Mouse (Mus musculus) T-helper 1 cell (primary cell): ENCODE measurements around the gene Hmbs.
"Not testable (repeated sequence)": the region's sequence is repeated elsewhere in the genome, so short reads cannot be mapped to it uniquely, and the experiment has no call there.

ENCODE experiments used
- in situ Hi-C: fragments of 300-600 bp; cut with MboI, MseI; formaldehyde crosslinking; loops from one replicate; pipeline ENCODE4 v1.15.1; 2025; ENCODE audit warnings: high pct_unique_total_duplicates

The Hmbs gene

DNA sequence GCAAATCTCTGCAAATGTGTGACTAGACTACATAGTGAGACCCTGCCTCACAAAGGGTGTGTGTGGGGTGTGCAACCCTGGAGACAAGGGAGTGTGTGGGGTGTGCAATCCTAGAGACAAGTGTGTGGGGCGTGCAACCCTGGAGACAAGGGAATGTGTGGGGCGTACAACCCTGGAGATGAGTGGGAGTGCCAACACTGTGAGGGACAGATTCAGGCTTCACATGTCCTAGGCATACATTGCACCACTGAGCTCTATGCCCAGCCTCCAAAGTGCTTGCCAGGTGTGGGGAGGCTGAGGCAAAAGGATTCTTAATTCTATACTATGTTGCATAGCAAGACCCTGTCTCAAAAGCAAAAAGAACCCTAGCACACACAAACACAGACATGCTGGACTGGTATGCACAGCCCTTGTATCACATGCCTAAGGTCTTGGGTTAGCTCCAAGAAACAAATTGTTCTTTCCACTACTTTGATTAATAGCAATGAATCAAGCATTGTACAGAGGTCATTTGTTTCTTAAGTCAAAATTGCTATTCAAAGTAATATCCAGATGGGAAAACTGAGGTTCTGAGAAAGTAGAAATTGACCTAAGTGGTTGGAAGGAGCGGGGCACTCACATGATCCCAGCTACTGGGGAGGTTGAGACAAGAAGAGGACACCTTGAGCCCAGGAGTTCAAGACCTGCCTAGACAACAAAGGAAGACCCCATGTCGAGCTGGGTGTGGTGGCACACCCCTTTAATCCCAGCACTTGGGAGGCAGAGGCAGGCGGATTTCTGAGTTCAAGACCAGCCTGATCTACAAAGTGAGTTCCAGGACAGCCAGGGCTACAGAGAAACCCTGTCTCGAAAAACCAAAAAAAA lies 1.8 kb upstream of the Hmbs start:
- in situ Hi-C loops, result no loop called here

DNA sequence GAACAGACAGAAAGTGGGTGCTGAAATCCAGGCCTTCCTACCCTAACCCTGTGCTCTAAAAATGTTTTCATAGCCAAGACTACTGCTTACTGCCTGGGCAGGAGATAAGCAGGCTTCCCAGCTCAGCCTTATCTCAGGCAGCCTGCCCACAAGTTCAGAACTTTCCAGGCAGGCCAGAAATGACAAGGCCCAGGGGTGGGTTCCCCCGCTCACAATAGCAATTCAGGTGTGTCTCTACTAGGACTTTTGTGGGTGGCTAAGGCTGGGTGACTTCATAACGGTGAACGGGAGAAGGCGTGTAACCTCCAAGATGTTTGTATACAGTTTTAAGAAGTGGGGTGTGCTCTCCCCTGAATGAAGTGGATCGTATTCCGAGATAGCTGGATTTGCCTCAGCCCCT lies 738 bp downstream of the Hmbs start:
- in situ Hi-C loops, result loop anchor here (5.0 kb wide), 1 partner anchor 54 kb away; the partner anchor contains the start of gene Slc37a4

DNA sequence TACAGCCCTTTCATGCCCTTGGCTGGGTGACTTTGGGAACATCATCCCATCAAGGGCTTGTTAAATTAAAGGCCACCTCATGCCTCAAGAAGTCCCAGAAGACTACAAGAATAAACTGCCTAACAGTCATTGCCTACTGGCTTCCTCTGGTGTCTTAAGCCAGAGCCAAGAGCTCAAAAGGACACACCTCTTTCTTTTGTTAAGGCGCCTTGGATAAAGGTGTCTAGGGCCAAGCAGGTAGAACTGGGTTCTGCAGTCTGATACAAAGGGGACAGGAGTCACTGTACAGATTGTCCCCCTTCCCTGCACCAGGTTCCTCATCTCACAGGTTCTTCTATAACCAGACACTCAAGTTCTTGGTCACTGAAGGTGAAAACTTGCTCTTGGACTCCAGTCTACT lies 1.4 kb downstream of the Hmbs start:
- in situ Hi-C loops, result loop anchor here (5.0 kb wide), 1 partner anchor 55 kb away; the partner anchor contains the start of gene Slc37a4

DNA sequence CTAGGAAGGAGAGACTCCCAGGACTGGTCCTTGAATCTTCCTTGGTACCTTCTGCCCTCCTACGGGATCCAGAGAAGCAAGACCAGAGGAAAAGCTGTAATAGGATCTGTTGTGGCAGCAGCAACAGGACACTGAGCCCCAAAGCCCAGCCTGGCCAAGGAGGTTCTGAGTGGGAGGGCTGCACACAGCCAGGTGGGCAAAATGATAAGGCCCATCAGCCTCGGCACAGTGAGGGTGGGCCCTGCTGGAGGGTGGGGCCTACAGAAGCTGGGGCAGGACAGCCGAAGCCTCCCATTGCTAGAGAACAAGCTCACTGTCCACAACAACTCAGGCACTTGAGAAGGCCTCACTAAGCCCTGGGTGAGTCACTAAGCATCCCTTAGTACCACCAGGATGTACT lies 1.9 kb downstream of the Hmbs start:
- in situ Hi-C loops, result loop anchor here (5.0 kb wide), 1 partner anchor 55 kb away; the partner anchor contains the start of gene Slc37a4

DNA sequence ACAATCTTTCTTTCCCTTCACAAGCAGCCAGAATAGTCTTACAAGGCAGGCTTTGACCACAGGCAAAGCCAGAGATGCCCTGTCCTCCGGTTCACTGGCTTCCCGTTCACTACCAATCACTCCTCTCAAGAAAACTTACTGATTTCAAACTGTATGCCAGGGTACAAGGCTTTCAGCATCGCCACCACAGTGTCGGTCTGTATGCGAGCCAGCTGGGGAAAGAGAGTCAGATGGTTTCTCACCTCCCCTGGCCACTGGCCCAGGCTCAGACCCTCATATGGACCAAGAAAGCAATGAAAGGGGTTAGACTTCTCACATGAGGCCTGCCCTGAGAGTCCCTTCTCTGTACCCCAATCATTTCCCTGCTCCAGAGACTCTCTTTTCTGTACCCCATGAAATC lies 2.5 kb downstream of the Hmbs start:
- in situ Hi-C loops, result loop anchor here (5.0 kb wide), 1 partner anchor 56 kb away; the partner anchor contains the start of gene Slc37a4

DNA sequence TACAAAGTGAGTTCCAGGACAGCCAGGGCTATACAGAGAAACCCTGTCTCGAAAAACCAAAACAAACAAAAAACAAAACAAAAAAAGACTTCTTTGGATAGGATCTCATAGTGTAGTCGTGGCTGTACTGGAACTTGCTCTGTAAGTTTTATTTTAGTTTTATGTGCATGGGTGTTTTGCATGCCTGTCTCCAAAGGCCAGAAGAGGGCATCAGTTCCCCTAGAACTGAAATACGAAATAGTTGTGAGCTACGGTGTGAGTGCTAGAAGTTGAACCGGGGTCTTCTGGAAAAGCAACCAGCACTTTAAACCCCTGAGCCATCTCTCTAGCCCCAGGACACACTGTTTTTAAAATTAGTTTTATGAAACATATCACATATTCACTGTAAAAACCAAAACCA lies 5.5 kb downstream of the Hmbs start:
- in situ Hi-C loops, result no loop called here

DNA sequence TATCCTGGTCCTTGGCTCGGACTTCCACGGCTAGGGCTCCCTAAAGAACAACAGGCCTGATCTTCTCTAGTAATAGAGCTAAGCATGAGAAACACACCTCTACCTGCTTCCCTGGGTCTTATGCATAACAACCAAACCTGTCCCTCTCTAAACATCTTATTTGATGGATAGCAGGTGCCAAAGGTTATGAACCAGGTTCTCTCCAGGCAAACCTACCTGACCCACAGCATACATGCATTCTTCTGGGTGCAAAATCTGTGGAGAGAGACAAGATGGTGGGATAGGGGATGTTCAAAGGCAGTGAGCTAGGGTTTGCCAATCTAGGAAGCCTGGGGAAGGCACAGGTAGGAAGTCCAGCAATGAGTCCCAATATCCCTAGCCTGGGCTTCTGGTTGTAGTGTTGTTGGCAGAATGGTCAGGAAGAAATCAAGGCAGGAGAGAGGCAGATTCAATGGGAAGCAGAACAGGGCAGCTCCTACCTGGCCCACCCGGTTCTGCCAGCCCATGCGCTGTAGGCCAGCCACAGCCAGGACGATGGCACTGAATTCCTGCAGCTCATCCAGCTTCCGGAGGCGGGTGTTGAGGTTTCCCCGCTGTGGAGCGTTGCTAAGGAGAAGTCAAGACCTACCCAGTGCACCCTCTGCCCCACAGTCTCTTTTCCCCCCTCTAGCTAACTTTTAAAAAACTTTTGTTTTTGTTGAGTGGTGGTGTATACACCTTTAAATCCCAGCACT lies 6.4 kb downstream of the Hmbs start:
- in situ Hi-C loops, result no loop called here

DNA sequence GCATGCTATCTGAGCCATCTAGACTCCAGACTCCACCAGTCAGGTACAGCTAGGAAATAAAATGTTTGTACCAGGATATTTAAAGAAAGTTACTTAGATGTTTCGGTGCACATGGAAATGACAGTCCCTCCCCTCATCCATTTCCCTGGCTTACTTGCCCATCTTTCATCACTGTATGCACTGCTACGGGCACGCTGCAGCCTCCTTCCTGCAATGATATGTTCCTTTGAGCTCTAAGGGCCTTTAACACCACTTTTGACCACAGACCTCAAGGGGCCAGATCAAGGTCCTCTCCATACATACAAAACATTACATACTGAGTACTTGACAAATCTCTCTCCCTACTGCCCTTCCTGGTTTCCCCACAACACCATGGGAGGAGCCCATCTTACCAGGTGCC lies 7.1 kb downstream of the Hmbs start:
- in situ Hi-C loops, result no loop called here

DNA sequence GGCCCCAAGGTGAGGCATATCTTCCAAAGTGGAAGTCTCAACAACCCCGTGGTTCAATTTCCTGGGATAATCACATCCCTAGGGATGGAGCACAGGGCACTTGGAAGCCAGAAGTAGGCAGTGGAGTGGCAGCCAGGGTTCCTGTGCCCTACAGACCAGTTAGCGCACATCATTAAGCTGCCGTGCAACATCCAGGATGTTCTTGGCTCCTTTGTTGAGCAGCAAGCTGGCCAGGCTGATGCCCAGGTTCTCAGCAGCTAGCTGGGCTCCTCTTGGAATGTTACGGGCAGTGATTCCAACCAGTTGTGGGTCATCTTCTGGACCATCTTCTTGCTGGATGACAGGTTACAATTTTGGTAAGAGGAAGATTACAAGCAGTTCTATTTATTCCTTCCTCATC lies 7.5 kb downstream of the Hmbs start:
- in situ Hi-C loops, result not testable (repeated sequence)

DNA sequence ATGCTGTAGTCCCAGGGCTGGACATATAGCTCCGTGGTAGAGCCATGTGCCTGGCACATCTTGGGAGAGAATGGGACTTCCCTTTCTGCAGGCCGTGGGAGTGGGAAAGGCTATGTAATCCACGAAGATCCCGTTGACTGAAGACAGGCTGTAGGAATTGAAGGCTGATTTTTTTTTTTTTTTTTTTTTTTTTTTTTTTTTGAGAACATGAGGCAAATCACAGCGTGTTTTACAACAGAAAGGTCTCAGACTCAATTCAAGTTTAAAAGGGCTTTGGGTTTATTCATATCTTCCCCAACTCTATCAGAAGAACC lies 8.0 kb downstream of the Hmbs start:
- in situ Hi-C loops, result no loop called here

DNA sequence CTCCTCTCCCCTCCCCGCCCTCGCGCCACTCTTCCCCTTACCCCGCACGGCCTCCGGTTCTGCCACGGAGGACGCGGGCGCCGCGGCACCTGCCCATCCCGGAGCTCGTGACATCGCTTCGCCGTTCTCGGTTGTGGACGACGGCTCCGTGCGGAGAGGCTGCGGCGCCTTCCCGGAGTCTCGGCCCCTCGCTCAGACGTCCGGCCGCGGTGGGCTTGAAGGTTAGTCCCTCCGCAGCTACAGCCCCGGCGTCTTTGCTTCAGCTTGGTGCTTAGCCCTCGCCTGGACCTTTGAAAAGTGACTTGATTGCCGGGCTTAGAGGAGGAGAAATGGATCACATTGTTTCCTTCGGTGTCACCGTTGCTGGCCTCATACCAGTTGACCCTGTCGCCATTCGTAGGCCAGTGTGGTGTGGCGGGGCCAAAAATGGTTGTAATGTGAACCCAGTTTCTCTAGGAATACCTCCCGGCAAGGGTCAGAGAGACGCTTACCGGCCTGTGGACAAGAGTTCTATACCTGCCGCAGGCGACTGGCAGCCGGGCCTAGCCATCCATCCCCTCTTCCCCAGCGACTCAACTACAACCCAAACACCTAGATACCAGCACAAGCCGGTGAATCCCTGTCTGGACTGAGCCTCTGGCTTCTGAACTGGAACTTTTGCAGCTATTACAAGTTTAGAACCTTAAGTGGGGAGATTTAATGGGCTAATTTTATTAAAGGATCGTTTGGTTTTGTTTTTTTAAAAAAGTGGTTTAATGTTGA lies 8.5 kb downstream of the Hmbs start:
- in situ Hi-C loops, result no loop called here

DNA sequence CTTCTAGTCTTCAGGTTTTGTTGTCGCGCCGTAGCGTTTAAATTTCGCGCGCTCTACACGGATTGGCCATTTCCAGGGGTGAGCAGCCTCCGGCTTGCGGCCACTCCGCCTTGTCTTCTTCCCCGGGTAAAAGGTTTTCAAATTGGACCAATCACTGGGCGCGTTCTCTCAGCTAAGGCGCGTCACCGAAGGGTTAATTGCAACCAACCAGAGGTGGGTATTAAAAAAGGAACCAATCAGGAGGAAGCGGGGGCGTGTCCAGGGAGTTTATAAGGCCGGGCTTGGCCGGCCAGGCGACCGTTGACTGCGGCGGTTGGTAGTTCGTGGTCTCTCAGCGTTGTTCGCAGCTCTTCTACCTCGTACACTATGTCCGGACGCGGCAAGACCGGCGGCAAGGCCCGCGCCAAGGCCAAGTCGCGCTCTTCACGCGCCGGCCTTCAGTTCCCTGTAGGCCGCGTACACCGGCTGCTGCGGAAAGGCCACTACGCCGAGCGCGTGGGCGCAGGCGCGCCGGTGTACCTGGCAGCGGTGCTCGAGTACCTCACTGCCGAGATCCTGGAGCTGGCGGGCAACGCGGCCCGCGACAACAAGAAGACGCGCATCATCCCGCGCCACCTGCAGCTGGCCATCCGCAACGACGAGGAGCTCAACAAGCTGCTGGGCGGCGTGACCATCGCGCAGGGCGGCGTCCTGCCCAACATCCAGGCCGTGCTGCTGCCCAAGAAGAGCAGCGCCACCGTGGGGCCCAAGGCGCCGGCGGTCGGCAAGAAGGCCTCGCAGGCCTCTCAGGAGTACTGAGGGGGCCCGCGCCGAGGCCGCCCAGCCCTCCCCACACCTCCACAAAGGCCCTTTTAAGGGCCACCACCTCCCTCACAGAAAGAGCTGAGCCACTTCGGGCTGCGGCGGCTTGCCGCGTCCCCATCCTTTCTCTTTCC lies 9.4 kb downstream of the Hmbs start, which contains the start of gene H2afx:
Gene H2afx (plus strand): TSS at position 299 of the 935 bp plus-strand sequence.
- in situ Hi-C loops, result no loop called here

DNA sequence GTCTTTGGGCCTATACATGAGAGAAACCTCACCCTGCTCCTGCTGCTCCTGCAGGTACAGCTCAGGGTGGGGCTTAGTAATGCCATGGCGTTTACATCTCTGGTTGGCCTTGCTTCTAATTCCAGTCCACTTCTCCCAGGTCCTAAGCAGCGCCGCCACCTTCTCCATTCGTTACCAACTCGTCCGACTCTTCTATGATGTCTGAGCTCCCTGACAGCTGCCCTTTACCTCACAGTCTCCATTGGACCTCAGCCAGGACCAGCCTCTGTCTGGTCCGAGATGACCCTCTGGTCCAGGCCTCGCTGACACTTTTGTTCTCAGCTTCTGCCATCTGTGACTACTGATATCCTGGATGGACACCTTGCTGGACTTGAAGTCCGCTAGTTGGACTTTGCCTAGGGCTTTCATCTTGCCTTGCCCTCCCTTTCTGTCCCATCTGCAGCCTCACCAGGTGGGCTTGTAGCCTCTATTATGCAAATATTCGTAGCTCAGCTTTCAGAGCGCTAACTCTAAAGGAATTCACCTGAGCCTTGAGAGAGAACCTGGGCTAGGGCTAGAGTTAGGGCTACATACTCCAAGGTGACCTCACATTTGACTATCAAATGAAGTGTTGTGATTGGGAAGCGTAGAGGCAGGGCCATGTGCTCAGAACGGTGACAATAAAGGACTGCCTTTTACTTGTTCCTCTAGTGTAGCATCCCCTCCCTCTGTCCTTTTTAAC lies 10.9 kb downstream of the Hmbs start:
- in situ Hi-C loops, result no loop called here

DNA sequence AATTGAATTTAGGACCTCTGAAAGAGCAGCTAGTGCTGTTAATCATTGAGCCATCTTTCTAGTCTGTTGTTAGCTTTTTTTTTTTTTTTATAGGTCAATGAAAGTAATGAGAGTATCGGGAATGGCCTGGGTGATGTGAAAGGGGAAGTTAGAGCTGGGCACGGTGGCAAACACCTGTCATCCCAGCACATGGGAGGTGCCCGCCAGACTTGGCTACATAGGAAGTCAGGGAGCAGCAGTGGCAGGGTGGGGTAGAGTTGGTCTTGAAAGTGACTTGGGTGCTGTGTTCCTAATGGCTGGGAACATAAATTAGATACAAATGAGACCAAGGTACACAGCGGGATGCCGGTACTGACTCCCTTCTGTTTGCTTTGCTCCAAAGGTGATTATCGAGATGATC lies 13.3 kb downstream of the Hmbs start:
- in situ Hi-C loops, result no loop called here

DNA sequence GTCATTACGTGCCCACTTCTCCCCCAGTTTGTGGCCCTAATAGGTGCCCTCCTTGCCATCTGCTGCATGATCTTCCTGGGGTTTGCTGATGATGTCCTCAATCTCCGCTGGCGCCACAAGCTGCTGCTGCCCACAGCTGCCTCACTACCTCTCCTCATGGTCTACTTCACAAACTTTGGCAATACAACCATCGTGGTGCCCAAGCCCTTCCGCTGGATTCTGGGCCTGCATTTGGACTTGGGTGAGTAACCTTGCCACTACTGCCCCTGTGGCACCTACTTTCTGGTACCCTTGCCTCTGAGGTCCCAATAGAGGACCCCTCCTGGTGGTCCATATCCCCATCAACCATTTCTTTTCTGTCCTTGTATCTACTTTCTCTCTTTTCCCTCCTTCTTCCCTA lies 16.1 kb downstream of the Hmbs start:
- in situ Hi-C loops, result no loop called here

DNA sequence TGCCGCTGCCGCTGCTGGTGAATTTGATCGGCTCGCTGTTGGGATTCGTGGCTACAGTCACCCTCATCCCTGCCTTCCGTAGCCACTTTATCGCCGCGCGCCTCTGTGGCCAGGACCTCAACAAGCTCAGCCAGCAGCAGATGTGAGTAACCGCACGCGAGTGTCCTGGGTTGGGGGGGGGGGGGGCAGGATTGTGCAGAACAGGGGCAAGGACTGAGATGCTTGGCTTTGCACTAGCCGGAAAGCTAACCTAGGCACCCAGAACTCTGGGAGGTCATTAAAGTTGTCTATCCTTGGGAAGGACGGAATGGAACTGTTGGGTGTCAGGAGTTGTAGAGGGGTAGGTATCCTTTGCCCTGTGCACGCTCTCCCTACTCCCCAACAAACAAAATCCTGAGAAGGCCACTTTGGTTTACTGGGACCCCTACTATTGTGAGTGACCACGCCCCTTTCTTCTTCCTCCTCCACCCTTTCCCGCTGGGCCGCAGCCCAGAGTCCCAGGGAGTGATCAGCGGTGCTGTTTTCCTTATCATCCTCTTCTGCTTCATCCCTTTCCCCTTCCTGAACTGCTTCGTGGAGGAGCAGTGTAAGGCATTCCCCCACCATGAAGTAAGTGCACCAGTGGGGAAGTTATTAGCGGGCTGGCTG lies 16.8 kb downstream of the Hmbs start:
- in situ Hi-C loops, result no loop called here

DNA sequence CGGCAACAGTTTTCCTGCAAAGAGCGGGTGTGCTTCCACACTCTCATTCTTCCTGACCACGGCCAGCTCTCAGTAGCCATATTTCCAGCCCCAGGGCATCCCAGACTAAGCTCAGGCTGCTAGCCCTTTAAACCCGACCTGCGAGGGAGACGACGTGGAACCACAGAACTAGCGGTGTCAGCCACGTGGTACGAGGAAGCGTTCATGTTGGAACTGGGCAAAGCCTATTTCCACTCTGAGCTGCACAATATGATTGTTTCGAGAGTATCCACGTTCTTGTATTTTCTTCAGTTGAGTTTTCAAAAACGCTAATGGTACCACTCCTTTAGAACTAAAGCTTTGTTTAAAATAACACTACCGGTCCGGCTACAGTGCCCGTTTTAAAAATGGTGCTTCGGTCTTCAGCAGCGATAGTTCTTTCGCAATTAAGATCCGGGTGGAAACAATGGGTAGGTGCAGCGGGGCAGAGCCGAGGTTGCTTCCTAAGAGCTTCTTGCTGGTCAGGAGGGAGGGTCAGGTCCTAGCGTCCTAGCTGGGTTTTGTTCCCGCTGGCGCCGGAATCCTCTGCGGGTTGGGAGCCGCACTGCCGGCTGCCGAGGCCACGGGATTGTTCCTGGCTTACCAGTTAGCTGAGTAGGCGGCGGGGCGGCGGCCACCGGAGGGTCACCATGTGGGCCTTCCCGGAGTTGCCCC lies 17.5 kb downstream of the Hmbs start:
- in situ Hi-C loops, result no loop called here

DNA sequence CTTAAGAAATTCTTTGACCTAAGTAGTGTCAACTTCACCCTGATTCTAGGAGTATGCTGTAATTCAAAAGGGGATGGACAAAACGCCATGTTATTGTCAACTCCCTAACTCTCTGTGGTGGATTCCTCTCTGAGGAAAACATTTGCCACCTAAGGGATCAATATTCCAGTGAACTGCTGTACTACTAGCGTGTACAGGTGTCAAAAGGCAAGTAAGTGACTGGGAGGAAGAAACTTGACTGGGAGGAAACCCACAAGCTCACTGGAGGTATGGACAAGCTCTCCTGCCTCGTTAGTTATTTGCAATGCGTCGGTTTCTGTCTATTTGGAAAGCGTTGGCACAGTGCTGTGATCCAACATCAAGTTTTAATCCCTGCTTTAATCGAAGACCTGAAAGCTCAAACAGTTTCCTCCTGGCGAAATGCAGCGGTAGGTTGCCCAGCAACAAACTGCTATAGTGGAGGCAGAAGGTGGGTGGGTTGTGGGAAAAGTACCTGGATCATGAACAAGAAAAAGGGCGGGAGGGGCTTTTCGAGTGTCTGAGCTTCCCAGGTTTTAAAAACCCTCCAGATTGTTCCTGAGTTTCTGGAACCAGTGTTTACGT lies 18.2 kb downstream of the Hmbs start, which contains the start of gene Dpagt1:
Gene Dpagt1 (plus strand): TSS at position 252 of the 603 bp plus-strand sequence.
- in situ Hi-C loops, result no loop called here
